Mouse (Mus musculus) thymus, adult 2 months (tissue): ENCODE results near the gene Asb17.

Source experiments
- CTCF ChIP-seq: fragments of 200-500 bp; IDR thresholded peaks from 2 replicates; pipeline ENCODE4 v1.5.1; 2012; ENCODE audit warnings: mild to moderate bottlenecking, control low read depth, low read length, moderate library complexity, borderline replicate concordance; ENCODE audit not compliant: control insufficient read depth, poor library complexity, insufficient read depth; ENCODE audit errors: extremely low read depth
- POLR2A ChIP-seq: fragments of 200-500 bp; IDR thresholded peaks from 2 replicates; pipeline ENCODE4 v1.6.1; 2012; ENCODE audit warnings: mild to moderate bottlenecking, low read length, control low read depth, moderate library complexity; ENCODE audit not compliant: control insufficient read depth, poor library complexity, insufficient read depth; ENCODE audit errors: extremely low read depth

DNA sequence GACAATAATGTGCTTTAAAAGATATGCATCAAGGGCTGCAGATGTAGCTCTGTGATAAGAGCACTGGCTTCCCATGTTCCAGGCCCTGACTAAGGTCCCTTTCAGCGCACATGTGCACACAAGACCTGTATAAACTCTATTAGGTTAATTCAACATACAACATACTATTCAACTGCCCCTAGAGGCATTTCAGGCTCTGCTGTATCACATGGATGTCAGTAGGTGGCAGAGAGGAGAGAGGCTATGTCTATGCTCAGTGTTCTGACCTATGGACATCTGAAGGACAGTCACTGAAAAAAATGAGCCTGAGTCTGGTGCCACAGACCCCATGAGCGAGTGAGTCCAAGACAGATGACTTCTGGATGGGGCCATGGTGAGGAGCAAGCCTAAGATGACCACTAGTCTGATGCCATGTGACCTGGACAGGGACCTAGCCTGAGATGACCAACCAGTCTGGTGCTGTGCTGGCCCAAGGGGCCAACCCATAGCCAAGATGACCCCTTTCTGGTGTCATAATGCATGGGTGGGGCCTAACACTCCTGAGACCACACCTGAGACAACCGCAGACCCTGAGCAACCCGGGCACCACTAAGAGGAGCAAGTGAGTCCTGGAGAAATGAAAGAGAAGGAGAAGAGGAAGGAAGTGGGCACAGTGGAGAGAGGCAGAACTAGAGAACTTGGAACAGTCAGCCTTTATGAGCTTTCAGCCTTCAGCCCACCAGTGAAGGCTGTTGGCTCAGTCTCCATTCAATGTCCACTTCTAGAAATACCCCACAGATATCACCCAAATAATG lies 20.8 kb downstream of the Asb17 start:
- no peak for TF ChIP-seq POLR2A
- no peak for TF ChIP-seq CTCF
